Mouse (Mus musculus) lung, adult 2 months (tissue): ENCODE results near the gene Phf23.

Source experiments
- CTCF ChIP-seq: fragments of 200-500 bp; IDR thresholded peaks from 2 replicates; pipeline ENCODE4 v1.5.1; 2011; ENCODE audit warnings: mild to moderate bottlenecking, low read length, control low read depth; ENCODE audit not compliant: insufficient read depth
- POLR2A ChIP-seq: fragments of 200-500 bp; IDR thresholded peaks from 2 replicates; pipeline ENCODE4 v1.6.1; 2011; ENCODE audit warnings: low read depth, mild to moderate bottlenecking, control low read depth, low read length, borderline replicate concordance; ENCODE audit errors: extremely low read depth

- TF ChIP-seq POLR2A, result no peak
- 0 out of 2 replicates have a peak, but pooled peaks have one; percentile 5 for TF ChIP-seq CTCF
Observed at GRCm38 (mm10) chr11:70001865-70002264, 6.3 kb downstream of the Phf23 start.
